Mouse (Mus musculus): ENCODE results near the gene H2afy. TPM values are rescaled to one million over a fixed set of nuclear protein-coding genes. Genes with fewer than 3 reads are reported as not detected.

H2afy gene
- total and polyA plus RNA-seq, 3 experiments, result 148 to 162 (median 153) TPM

DNA sequence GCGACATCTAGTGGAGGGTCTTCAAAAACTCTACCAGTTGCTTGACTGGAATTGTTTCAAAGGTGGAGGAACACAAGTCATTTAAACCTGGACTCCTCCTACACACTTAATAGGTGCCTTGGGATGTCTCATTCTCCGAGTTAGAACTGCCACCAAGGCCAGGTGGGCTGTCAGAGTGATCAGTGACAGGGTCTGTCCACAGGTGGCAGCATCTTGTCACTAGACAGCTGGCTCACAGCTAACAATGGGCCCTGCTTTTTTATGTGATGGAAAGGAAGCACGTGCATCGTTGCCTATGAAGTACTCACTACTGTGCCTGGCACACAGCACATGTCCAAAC is 63.9 kb downstream of the H2afy start:
- Histone ChIP-seq H3K79me2 (replicated peaks; ENCODE audit: control insufficient read depth, extremely low read depth, insufficient read depth, poor library complexity, severe bottlenecking) (no peaks in the 10 kb centered on the region), H3K4me1 (ENCODE audit: control insufficient read depth in 1 of 2, insufficient read depth in 2 of 2) (no peaks in the 10 kb centered on the region; a peak in 1 of 4 replicates), H3K4me2 (ENCODE audit: insufficient read depth, low read depth, poor library complexity, severe bottlenecking) (no peak overlapping the region), H3K4me3 (replicated peaks in 1 of 3; ENCODE audit: low read depth in 2 of 3, low read length in 2 of 3, poor library complexity in 1 of 3) (no peak overlapping the region), H3K27me3 (replicated peaks) (no peaks in the 10 kb centered on the region), H3K9me3 (replicated peaks; ENCODE audit: low read length) (no peaks in the 10 kb centered on the region), H3K9ac (ENCODE audit: insufficient read depth, low read depth) (no peak overlapping the region), H3K36me3 (replicated peaks in 1 of 2; ENCODE audit: control insufficient read depth in 1 of 2, insufficient read depth in 1 of 2, low read length in 1 of 2) (peaks cover 43 to 71% of the 10 kb centered on the region in 2 experiments), H3K27ac (ENCODE audit: insufficient read depth, low read depth) (no peak overlapping the region)
- no peak for DNase-seq (ENCODE audit: extremely low read depth)
- in situ Hi-C loops (cut with MboI; ENCODE audit: low pct_ligation_motif_present, low pct_unique_long_range_greater_than_20kb, low sequenced_read_pairs), result no loop called here
- dilution Hi-C loops (cut with MboI; ENCODE audit: extremely low pct_ligation_motif_present, extremely low pct_unique_long_range_greater_than_20kb, low sequenced_read_pairs), result no loop called here
- TF ChIP-seq UBTF (IDR thresholded peaks at IDR 0.05; ENCODE audit: low read depth, low read length) (no peak), BHLHE40 (IDR thresholded peaks at IDR 0.05; ENCODE audit: low read depth, low read length) (no peak), NRF1 (IDR thresholded peaks at IDR 0.05; ENCODE audit: low read depth, low read length) (no peak), USF1 (IDR thresholded peaks at IDR 0.05; ENCODE audit: low read depth, low read length) (no peak), CTCF (conservative IDR thresholded peaks at IDR 0.05 in 1 of 2, IDR thresholded peaks at IDR 0.05 in 1 of 2; ENCODE audit: low read depth in 2 of 2, low read length in 2 of 2) (peak in 1 of 2 experiments; percentile 41; a peak in 2 of 4 replicates), POLR2AphosphoS2 (IDR thresholded peaks at IDR 0.05; ENCODE audit: low read depth, low read length) (no peak), TCF12 (IDR thresholded peaks at IDR 0.05; ENCODE audit: low read depth, low read length) (no peak), RAD21 (IDR thresholded peaks at IDR 0.05; ENCODE audit: low read depth, low read length) (peak; percentile 23)

DNA sequence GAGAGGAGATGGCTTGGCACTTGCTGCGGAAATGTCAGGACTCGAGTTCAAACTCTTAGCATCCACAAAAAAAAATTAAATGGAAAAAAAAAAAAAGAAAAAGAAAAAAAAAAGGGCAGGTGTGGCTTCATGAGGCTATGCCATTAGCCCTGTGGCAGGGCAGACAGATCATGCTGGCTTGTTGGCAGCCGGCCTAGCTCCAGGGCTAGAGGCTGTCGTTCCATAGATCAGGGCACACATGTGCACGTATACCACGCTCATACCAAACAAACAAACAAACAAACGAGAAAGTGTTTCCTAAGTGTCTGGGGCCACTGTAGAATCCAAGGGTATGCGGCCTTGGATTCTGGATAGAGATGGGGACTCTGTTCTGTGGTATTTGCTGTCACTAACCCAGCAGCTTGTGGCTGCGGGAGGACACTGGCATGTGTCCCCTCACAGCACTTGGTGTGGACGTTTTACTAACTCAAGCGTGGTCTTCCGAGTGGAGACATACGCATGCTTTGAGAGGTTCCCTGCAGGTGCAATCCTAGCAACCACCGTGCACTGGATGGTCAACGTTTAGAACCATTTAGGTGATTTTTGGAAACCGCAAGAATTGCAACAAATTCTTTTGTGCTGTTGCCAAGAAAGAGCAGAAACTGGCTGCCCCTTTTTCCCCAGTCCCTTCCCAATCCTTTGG is 64.4 kb downstream of the H2afy start:
- Histone ChIP-seq H3K9ac (ENCODE audit: insufficient read depth, low read depth) (no peak overlapping the region), H3K27ac (ENCODE audit: insufficient read depth, low read depth) (no peak overlapping the region), H3K4me3 (replicated peaks in 1 of 3; ENCODE audit: low read depth in 2 of 3, low read length in 2 of 3, poor library complexity in 1 of 3) (no peak overlapping the region), H3K4me1 (ENCODE audit: control insufficient read depth in 1 of 2, insufficient read depth in 2 of 2) (peaks cover 0 to 4% of the 10 kb centered on the region in 2 experiments; a peak in 2 of 4 replicates), H3K27me3 (replicated peaks) (no peaks in the 10 kb centered on the region), H3K79me2 (replicated peaks; ENCODE audit: control insufficient read depth, extremely low read depth, insufficient read depth, poor library complexity, severe bottlenecking) (no peaks in the 10 kb centered on the region), H3K9me3 (replicated peaks; ENCODE audit: low read length) (no peaks in the 10 kb centered on the region), H3K36me3 (replicated peaks in 1 of 2; ENCODE audit: control insufficient read depth in 1 of 2, insufficient read depth in 1 of 2, low read length in 1 of 2) (peaks cover 38 to 65% of the 10 kb centered on the region in 2 experiments), H3K4me2 (ENCODE audit: insufficient read depth, low read depth, poor library complexity, severe bottlenecking) (no peak overlapping the region)
- in situ Hi-C loops (cut with MboI; ENCODE audit: low pct_ligation_motif_present, low pct_unique_long_range_greater_than_20kb, low sequenced_read_pairs) (no loop called here), dilution Hi-C loops (cut with MboI; ENCODE audit: extremely low pct_ligation_motif_present, extremely low pct_unique_long_range_greater_than_20kb, low sequenced_read_pairs) (no loop called here)
- DNase-seq (ENCODE audit: extremely low read depth), result no peak
- TF ChIP-seq POLR2A (IDR thresholded peaks at IDR 0.05; ENCODE audit: low read depth, low read length) (no peak), ZNF384 (IDR thresholded peaks at IDR 0.05; ENCODE audit: low read depth, low read length) (0 out of 2 replicates have a peak, but pooled peaks have one; percentile 25), JUN (IDR thresholded peaks at IDR 0.05; ENCODE audit: insufficient read depth, low read depth, low read length) (no peak)

DNA sequence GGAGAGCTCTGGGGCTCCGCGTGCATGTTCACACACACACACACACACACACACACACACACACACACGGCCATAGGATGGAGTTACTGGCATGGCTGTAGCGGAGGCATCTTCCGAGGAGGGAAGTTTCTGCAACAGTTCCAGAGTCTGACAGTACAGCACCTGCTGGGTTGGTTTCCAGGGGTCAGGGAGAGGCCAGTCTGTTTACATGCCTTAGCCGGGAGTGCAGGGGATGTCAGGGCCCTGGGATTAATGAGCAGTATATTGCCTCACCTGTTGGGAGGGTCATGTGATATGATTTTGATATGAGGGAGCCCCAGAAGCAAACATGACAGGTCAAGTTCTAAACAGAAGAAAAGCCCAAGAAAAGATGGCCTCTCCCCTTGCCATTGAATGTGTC is 66.5 kb downstream of the H2afy start:
- dilution Hi-C loops (cut with MboI; ENCODE audit: extremely low pct_ligation_motif_present, extremely low pct_unique_long_range_greater_than_20kb, low sequenced_read_pairs), result no loop called here
- no peak overlapping the region for H3K27ac ChIP-seq (ENCODE audit: insufficient read depth, low read depth)
- in situ Hi-C loops (cut with MboI; ENCODE audit: low pct_ligation_motif_present, low pct_unique_long_range_greater_than_20kb, low sequenced_read_pairs), result no loop called here
- H3K4me2 ChIP-seq (ENCODE audit: insufficient read depth, low read depth, poor library complexity, severe bottlenecking), result no peak overlapping the region
- H3K4me1 ChIP-seq (ENCODE audit: control insufficient read depth in 1 of 2, insufficient read depth in 2 of 2), result peaks cover 0 to 4% of the 10 kb centered on the region in 2 experiments; a peak in 2 of 4 replicates
- H3K9ac ChIP-seq (ENCODE audit: insufficient read depth, low read depth), result no peak overlapping the region
- DNase-seq (ENCODE audit: extremely low read depth), result no peak
- H3K9me3 ChIP-seq (replicated peaks; ENCODE audit: low read length), result no peaks in the 10 kb centered on the region
- no peak for TF ChIP-seq USF1 (IDR thresholded peaks at IDR 0.05; ENCODE audit: low read depth, low read length)
- no peak for TF ChIP-seq USF2 (conservative IDR thresholded peaks at IDR 0.05; ENCODE audit: low read depth, low read length)
- TF ChIP-seq POLR2AphosphoS2 (IDR thresholded peaks at IDR 0.05; ENCODE audit: low read depth, low read length), result no peak
- no peak for TF ChIP-seq MAZ (IDR thresholded peaks at IDR 0.05; ENCODE audit: low read depth, low read length)
- no peak for TF ChIP-seq ZKSCAN1 (IDR thresholded peaks at IDR 0.05; ENCODE audit: borderline replicate concordance, low read depth, low read length)
- TF ChIP-seq JUN (IDR thresholded peaks at IDR 0.05; ENCODE audit: insufficient read depth, low read depth, low read length), result no peak
- TF ChIP-seq TBP (conservative IDR thresholded peaks at IDR 0.05; ENCODE audit: low read depth, low read length), result no peak
- no peak for TF ChIP-seq ZNF384 (IDR thresholded peaks at IDR 0.05; ENCODE audit: low read depth, low read length)
- TF ChIP-seq CHD1 (IDR thresholded peaks at IDR 0.05; ENCODE audit: low read depth, low read length), result no peak
- H3K36me3 ChIP-seq (replicated peaks in 1 of 2; ENCODE audit: control insufficient read depth in 1 of 2, insufficient read depth in 1 of 2, low read length in 1 of 2), result peaks cover 18 to 45% of the 10 kb centered on the region in 2 experiments
- H3K79me2 ChIP-seq (replicated peaks; ENCODE audit: control insufficient read depth, extremely low read depth, insufficient read depth, poor library complexity, severe bottlenecking), result no peaks in the 10 kb centered on the region
- no peaks in the 10 kb centered on the region for H3K27me3 ChIP-seq (replicated peaks)
- H3K4me3 ChIP-seq (replicated peaks in 1 of 3; ENCODE audit: low read depth in 2 of 3, low read length in 2 of 3, poor library complexity in 1 of 3), result no peak overlapping the region

All from CH12.LX (cell line).